Mouse (Mus musculus): Measurements from ENCODE around the gene Zbtb5.

DNA sequence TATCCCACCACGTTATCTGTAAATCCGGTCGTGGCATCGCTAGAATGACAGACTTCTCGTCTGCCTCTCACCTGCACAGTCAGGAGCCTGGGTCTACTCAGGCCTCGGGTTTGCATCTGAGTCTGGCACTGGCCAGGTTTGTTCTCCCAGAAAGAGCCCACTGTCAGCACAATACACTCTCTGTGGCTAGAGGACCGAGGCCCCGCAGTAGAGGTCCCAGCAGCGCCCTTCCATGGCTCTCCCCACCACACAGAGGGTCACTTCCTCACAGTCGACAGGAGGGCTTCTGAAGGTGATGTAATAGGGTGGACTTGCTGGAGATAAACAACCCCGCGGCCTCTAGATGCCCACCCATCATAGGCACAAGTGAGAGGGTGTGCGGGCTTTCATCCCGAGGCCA is 38.3 kb downstream of the Zbtb5 start:
- TF ChIP-seq CTCF (IDR thresholded peaks at IDR 0.05; ENCODE audit: extremely low read depth, insufficient read depth, insufficient read length, insufficient replicate concordance) (no peak), POLR2A (IDR thresholded peaks at IDR 0.05; ENCODE audit: low read depth, low read length) (no peak)
